Mouse (Mus musculus) limb, embryonic 11.5 days (tissue): ENCODE data around the gene Mmp28. TPM values are rescaled to one million over a fixed set of nuclear protein-coding genes. Genes with fewer than 3 reads are reported as not detected.
A peak's percentile ranks its signal among the peaks of the same experiment; 100 is the strongest.

Experiments
- ATAC-seq: fragments of 200-750 bp; cut with Nextera tagmentation; 2 replicates; pipeline ENCODE4 v1.8.0; 2017; ENCODE audit warnings: low read depth; ENCODE audit not compliant: insufficient number of reproducible peaks, low FRiP score, low TSS enrichment
- DNase-seq: peaks from one replicate; pipeline ENCODE4 v3.0.0-alpha.2; 2015; ENCODE audit warnings: low spot score
- H3K27ac ChIP-seq: fragments of 300-500 bp; sonication (generic); replicated peaks from 2 replicates; pipeline ENCODE4 v1.5.1; 2014; ENCODE audit warnings: low read depth, mild to moderate bottlenecking, low read length
- H3K27me3 ChIP-seq: fragments of 300-500 bp; sonication (generic); 2 replicates; pipeline ENCODE4 v1.6.1; 2014; ENCODE audit warnings: mild to moderate bottlenecking, low read length, mixed read lengths; ENCODE audit not compliant: control insufficient read depth, insufficient read depth
- H3K36me3 ChIP-seq: fragments of 300-500 bp; sonication (generic); 2 replicates; pipeline ENCODE4 v1.6.1; 2014; ENCODE audit warnings: mild to moderate bottlenecking, low read length, moderate library complexity, mixed read lengths; ENCODE audit not compliant: control insufficient read depth, insufficient read depth
- H3K4me1 ChIP-seq: fragments of 300-500 bp; sonication (generic); 2 replicates; pipeline ENCODE4 v1.6.1; 2014; ENCODE audit warnings: low read length, mixed read lengths; ENCODE audit not compliant: control insufficient read depth, insufficient read depth
- H3K4me2 ChIP-seq: fragments of 300-500 bp; sonication (generic); 2 replicates; pipeline ENCODE4 v1.6.1; 2014; ENCODE audit warnings: low read depth, mild to moderate bottlenecking, moderate library complexity; ENCODE audit not compliant: severe bottlenecking
- H3K4me3 ChIP-seq: fragments of 300-500 bp; sonication (generic); 2 replicates; pipeline ENCODE4 v1.5.1; 2014; ENCODE audit warnings: low read depth, low read length
- H3K9ac ChIP-seq: fragments of 300-500 bp; sonication (generic); 2 replicates; pipeline ENCODE4 v1.6.1; 2014; ENCODE audit warnings: mild to moderate bottlenecking, low read length
- H3K9me3 ChIP-seq: fragments of 300-500 bp; sonication (generic); 2 replicates; pipeline ENCODE4 v1.6.1; 2016; ENCODE audit warnings: low read length; ENCODE audit not compliant: control insufficient read depth
- WGBS: fragments of 180-500 bp; shearing (Covaris S2); extraction: QIAGEN DNeasy Blood & Tissue Kit; methylation state at CpG from one replicate; pipeline ENCODE4 v1.1.7; 2014; 5-methylcytosine and 5-hydroxymethylcytosine counted together
- polyA plus RNA-seq: library from polyadenylated mRNA; unstranded; fragments of >200 nt; fragmentation: Nextera tagmentation; extraction: Ambion mirVana; gene quantifications from 2 replicates; pipeline ENCODE4 v1.2.1, GENCODE M21; 2014

Gene Mmp28
- polyA plus RNA-seq, 1 experiment from 2014 or later = 2.9 TPM

DNA sequence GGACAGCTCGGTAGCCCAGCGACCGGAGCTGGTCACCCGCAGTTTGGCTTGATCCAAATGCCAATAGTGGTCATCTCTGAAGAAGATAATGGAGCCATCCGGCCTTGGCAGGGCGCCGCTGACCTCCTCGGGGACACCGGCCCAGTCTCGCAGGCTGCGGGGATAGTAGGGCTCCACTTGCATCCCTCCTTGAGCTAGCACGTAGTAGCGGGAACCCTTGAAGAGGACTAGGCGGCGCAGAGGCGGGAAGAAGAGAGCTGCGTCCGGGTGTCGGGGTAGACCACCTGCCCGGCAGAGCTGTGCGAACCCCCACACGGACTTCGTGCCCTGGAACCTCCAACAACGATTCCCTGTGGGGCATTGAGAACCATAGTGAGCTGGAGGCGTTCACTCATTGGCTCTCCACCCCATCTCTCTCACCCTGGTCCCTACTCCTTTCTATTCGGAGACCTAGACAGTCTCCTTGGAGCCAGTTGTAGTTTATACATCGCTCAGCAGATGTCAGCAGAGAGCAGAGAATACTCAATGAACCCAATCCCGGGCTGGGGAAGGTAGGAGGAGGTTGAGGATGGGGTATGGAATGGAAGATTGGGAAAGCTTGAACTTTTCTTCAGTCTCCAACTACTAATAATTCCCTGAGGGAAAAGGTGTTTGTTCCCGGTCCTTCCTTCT, 20.1 kb downstream of the Mmp28 start:
- H3K4me3 ChIP-seq = no peak overlapping the region; the same call in 1 of the 2 replicates
- H3K36me3 ChIP-seq = no peaks in the 10 kb centered on the region; the same call in 1 of the 2 replicates
- peaks cover 43% of the 10 kb centered on the region for H3K27me3 ChIP-seq
- H3K9ac ChIP-seq = no peak overlapping the region
- no peaks in the 10 kb centered on the region for H3K9me3 ChIP-seq
- no peaks in the 10 kb centered on the region for H3K4me1 ChIP-seq
- H3K4me2 ChIP-seq = 0 out of 2 replicates have a peak overlapping the region, but pooled peaks have one; percentile 10
- DNase-seq (peak; percentile 87), ATAC-seq (0 out of 2 replicates have a peak, but pooled peaks have one; percentile 31)
- 12% methylated on average over 29 of the region's 29 CpGs for WGBS
- no peak overlapping the region for H3K27ac ChIP-seq

DNA sequence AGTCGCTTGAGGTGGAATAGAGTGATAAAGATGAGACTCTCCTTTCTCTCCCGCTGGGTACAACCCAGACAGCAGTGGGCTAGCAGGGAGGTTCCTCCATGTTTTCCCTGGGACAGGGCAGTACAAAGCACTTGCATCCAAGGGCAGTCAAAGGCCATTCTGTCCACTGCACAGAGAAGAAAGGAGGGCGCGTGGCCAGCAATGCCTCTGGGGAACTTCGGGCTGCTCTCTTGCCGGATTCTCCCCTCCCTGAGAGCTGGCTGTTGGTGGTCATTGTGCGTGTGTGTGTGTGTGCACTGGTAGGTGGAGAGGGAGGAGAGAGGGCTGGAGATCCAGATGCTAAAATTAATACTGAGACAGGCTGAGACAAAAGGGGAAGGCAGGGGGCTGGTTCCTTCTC, 21.6 kb downstream of the Mmp28 start:
- no peak overlapping the region for H3K4me2 ChIP-seq
- H3K27me3 ChIP-seq = peaks cover 41% of the 10 kb centered on the region
- no peaks in the 10 kb centered on the region; the same call in 1 of the 2 replicates for H3K36me3 ChIP-seq
- H3K27ac ChIP-seq = no peak overlapping the region
- no peaks in the 10 kb centered on the region for H3K9me3 ChIP-seq
- no peak for ATAC-seq
- no peaks in the 10 kb centered on the region for H3K4me1 ChIP-seq
- H3K4me3 ChIP-seq = no peak overlapping the region
- 63% methylated on average over 7 of the region's 7 CpGs for WGBS
- DNase-seq = no peak
- H3K9ac ChIP-seq = no peak overlapping the region

DNA sequence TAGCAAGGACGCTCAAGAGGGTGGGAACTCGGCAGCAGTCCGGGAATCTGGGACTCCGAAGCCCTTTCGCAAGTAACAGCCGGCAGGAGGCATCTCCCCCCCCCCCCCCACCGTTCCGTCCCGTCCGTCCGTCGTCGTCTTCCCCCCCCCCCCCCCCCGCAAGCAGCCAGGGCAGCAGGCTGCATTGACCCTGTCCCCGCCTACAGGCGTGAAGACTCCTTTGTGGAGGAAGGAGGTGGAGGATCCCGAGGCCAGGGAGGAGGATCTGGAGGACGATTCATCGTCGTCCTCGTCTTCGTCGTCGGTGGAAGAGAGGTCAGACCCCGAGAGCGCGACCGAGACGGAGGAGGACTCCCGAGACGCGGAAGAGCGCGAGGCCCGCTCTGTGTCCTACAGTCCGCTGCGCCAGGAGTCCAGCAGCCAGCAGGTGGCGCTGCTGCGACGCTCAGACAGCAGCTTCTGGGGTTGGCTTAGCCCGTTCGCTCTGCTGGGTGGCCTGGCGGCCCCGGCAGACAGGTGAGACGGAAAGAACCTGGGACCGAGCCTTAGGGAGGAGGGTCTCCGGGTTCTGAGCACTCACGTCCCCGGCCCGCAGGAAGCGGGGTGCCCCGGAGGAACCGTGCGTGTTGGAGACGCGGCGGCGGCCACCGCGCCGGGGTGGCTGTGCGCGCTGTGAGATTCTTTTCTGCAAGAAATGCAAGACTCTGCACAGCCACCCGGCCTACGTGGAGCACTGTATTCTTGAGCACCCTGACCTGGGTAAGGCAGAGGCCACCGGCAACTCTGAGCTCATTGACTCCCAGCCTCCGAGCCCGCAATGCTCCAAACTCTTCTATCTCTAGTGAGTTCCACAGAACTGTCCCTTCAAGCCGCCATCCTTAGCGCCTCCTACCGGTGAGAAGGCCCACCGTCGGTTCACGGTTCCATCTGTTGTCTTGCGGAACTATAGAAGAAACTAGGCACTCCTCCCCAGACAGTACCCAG, 22.5 kb downstream of the Mmp28 start:
- no peaks in the 10 kb centered on the region for H3K4me1 ChIP-seq
- H3K4me2 ChIP-seq = peak overlapping the region; percentile 75
- WGBS = under 1% methylated on average over 64 of the region's 75 CpGs
- ATAC-seq (peak; percentile 89), DNase-seq (peak; percentile 93)
- peaks cover 41% of the 10 kb centered on the region for H3K27me3 ChIP-seq
- H3K27ac ChIP-seq = no peak overlapping the region
- peak overlapping the region; percentile 41 for H3K9ac ChIP-seq
- H3K9me3 ChIP-seq = no peaks in the 10 kb centered on the region
- H3K4me3 ChIP-seq = peak overlapping the region; percentile 47
- no peaks in the 10 kb centered on the region; the same call in 1 of the 2 replicates for H3K36me3 ChIP-seq

DNA sequence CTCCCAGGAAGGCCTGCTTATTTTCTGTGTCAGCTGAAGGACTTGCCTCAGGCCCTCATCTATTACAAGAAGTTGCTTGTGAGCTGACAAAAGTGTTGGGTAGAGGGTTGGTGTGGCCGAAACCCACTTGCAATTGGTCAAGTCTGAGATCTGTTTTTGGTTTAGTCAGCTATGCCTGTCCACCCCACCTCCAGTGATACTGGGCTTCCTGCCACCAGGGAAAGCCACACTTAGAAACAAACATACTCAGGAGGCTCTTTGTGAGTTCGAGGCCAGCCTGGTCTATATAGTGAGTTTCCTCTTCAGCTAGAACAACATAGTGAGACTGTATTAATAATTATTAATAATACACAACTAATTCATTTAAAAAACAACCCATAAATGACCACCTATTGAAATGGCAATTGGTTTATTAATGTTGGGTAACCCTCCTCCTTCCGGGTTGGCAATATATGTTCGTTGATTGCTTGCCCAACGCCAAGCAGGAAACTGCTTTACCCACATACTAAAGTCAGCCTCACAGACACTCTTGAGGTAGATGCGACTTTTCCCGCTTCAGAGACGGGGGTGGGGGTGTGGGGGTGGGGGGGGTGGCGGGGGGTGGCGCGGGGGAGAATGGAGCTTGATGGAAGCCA, 23.3 kb downstream of the Mmp28 start:
- WGBS = 30% methylated on average over 11 of the region's 11 CpGs
- Histone ChIP-seq H3K4me3 (peak overlapping the region; percentile 47; the same call in 1 of the 2 replicates), H3K36me3 (no peaks in the 10 kb centered on the region; the same call in 1 of the 2 replicates), H3K9me3 (no peaks in the 10 kb centered on the region), H3K9ac (no peak overlapping the region), H3K27ac (no peak overlapping the region), H3K4me1 (no peaks in the 10 kb centered on the region), H3K27me3 (peaks cover 34% of the 10 kb centered on the region), H3K4me2 (peak overlapping the region; percentile 75)
- DNase-seq (no peak), ATAC-seq (no peak)

DNA sequence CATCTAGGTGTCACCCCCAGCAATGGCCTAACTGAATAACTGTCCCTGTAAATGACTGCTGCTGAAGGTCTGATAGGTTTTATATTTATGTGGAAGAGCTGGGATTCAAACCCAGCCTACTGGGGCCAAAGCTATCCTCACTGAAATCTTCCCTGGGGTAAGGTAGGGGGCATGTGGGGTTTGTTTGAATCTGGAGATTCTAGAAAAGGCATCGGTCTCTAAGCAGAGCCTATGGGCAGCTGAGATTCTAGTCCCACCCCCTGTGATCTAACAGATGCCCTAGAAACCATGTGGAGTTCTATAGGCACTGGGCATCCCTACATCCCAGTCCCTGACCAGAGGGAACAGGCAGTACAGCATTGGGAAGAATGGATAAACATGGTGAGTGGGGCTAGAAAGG, 25.5 kb downstream of the Mmp28 start, which contains the start of gene 1700020L24Rik:
TSS of gene 1700020L24Rik (plus strand) at position 301 of the 400 bp plus-strand sequence.
- ATAC-seq = no peak
- 86% methylated on average over 1 of the region's 1 CpGs for WGBS
- DNase-seq = no peak
- Histone ChIP-seq H3K4me2 (no peak within 1 kb of the TSS), H3K36me3 (no peaks in the 10 kb centered on the region; the same call in 1 of the 2 replicates), H3K27ac (no peak within 1 kb of the TSS), H3K27me3 (peaks cover 15% of the 10 kb centered on the region), H3K4me1 (no peaks in the 10 kb centered on the region), H3K9ac (no peak within 1 kb of the TSS), H3K9me3 (no peaks in the 10 kb centered on the region), H3K4me3 (no peak within 1 kb of the TSS)

DNA sequence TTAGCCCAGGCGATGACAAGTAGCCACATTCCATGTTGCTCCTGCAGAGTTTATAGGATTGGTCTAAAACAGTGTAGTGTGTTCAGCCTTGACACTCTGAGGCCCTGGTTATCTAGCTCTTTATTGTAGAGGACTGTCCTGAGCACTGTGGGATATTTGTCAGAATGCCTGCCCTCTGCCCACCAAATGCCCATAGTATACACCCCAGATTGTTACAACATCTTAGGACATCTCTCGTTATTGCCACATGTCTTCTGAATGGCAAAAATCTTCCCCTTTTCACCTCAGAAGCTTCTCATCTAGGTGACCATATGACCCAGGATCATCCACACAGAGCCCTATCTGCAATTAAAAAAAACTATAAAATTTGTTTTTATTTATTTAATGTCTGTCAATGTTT, 30.3 kb downstream of the Mmp28 start:
- Histone ChIP-seq H3K9ac (no peak overlapping the region), H3K27me3 (peaks cover 12% of the 10 kb centered on the region), H3K4me1 (0 out of 2 replicates have a peak, but pooled peaks cover 2% of the 10 kb centered on the region), H3K27ac (no peak overlapping the region), H3K4me2 (no peak overlapping the region), H3K4me3 (no peak overlapping the region), H3K9me3 (no peaks in the 10 kb centered on the region), H3K36me3 (no peaks in the 10 kb centered on the region)
- 80% methylated on average over 2 of the region's 2 CpGs for WGBS
- ATAC-seq (no peak), DNase-seq (no peak)

DNA sequence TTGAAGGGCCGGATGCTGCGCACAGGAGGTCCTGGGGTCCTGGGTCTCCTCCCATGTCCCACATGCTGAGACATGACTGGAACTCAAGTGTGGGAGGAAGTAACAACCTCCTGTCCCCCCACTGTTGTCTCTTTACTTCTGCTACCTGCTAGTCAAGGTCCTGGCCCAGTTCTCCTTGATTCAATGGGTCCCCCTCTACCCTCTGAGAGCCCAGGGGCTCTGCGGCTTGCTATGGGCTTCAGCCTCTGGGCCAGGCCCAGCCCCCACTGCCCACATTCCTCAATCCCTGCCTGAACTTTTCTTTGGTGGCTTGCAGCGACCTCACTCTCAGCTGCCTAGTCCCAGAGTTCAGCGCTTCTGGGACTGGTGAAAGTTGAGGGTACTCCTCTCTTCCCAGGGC, 33.5 kb downstream of the Mmp28 start, which contains the start of gene Gas2l2:
TSS of gene Gas2l2 (minus strand) at position 101 of the 400 bp plus-strand sequence.
- H3K9me3 ChIP-seq = no peaks in the 10 kb centered on the region
- H3K9ac ChIP-seq = no peak within 1 kb of the TSS
- H3K27ac ChIP-seq = no peak within 1 kb of the TSS
- 59% methylated on average over 5 of the region's 5 CpGs for WGBS
- H3K4me3 ChIP-seq = no peak within 1 kb of the TSS
- 0 out of 2 replicates have a peak, but pooled peaks cover 2% of the 10 kb centered on the region for H3K4me1 ChIP-seq
- H3K36me3 ChIP-seq = no peaks in the 10 kb centered on the region
- H3K27me3 ChIP-seq = peaks cover 26% of the 10 kb centered on the region
- ATAC-seq (no peak), DNase-seq (no peak)
- no peak within 1 kb of the TSS for H3K4me2 ChIP-seq

DNA sequence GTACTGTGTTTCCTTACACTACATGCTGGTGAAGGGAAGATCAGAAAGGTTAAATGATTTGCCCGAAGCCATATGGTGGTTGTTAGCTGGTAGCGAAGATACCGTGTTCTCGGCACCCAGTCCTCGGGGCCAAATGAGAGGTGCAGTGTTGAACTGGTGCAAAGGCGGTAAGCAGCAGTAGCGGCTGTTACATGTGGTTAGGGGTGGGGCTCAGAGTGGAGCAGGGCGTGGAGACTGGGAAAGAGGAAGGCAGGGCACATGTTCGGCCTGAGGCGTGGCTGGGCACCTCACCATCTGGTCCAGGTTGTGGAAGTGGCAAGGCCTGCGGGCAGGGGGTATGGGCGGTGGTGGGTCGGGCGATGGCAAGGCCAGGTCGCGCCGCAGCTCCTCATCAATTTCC, 35.9 kb downstream of the Mmp28 start:
- H3K9me3 ChIP-seq = no peaks in the 10 kb centered on the region
- no peak for DNase-seq
- no peak overlapping the region; the same call in 1 of the 2 replicates for H3K9ac ChIP-seq
- no peak for ATAC-seq
- no peak overlapping the region for H3K4me2 ChIP-seq
- WGBS = 23% methylated on average over 17 of the region's 17 CpGs
- H3K4me1 ChIP-seq = 0 out of 2 replicates have a peak, but pooled peaks cover 2% of the 10 kb centered on the region
- no peak overlapping the region for H3K27ac ChIP-seq
- no peak overlapping the region for H3K4me3 ChIP-seq
- peaks cover 26% of the 10 kb centered on the region for H3K27me3 ChIP-seq
- H3K36me3 ChIP-seq = no peaks in the 10 kb centered on the region
